Mouse (Mus musculus): ENCODE data around the gene Cnksr1.

The Cnksr1 gene

DNA sequence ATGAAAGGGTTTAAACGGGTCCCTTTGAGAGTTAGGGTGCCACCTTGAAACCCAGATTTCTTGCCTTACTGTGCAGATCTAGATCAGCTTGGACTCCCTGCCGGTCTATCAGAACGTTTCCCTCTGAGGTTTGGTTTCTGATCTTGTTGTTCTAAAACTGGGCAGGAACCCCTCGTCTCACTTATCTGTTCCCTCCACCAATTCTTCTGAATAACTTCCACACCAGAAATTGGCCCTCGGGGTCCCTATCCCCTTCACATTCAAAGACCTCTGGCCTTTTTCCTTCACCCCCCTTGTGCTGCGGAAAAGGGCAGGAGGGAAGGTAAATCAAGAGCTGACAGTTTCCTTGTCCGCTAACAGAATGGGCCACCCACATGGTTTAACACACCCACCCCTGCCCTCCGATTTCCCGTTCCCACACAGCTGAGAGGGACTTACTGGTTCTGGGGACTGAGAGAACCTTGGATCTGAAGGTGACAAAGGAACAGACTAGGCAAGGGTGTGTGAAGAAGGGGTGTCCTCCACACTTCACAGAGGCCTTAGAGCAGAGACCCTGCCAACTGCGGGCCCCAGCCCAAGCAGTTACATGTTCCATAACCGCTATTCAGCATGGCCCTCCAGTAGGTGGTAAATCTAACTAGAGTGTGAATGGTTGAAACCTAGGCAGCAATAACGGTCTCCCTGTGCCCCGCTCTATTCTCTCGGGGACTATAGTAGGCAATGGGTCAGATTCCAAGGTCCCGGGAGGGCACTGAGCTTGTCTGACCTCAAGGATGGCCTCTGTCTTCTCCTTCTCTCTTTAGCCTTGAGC is 14.9 kb upstream of the Cnksr1 start:
- DNase-seq = no peak

GRCm38 (mm10) chr4:134252131-134252910 is 14.1 kb upstream of the Cnksr1 start:
- DNase-seq = peak; percentile 38 to 41

GRCm38 (mm10) chr4:134251241-134252130 is 13.3 kb upstream of the Cnksr1 start:
- peak; percentile 64 to 67 for DNase-seq

- peak in 1 of 2 experiments; percentile 24 for DNase-seq
These were observed 12.7 kb upstream of the Cnksr1 start for GRCm38 (mm10) chr4:134250930-134251240.

DNA sequence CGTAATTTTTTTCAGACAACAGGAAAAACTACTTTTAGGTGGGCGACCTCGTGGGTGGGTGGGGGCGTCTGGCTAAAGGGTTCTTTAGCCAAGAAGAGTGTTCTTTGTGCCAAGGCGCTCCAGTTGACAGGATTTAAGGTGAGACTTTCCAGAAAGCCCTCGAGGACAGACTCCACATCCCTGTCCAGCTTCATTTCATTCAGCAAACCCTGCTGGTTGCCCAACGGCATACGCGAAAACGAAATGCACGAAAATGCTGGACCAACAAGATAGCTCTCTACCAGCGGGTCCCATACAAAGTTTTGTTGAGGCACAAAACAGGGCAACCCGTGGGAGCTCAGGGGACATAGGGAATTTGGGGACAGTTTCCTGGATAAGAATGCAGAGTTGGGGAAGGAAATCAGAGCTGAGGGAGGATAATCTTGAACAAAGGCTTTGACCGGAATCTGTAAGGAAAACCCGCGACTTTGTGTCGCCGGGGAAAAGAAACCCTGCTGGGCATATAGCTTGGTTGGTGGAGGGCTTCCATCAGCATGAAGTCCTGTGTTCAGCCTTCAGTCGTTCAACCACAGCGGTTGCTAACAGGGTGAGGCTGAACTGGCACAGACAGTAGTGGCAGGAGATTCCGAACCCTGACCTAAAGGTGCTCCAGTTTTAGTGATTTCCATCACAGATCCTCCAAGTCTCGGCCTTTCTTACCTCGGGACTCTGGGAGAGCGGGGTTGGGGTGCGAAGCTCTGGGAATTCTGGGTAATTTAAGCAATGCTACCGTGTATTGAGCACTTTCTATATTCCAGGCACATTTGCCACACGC is 12.1 kb upstream of the Cnksr1 start:
- DNase-seq = peak in 1 of 2 experiments; percentile 12

DNA sequence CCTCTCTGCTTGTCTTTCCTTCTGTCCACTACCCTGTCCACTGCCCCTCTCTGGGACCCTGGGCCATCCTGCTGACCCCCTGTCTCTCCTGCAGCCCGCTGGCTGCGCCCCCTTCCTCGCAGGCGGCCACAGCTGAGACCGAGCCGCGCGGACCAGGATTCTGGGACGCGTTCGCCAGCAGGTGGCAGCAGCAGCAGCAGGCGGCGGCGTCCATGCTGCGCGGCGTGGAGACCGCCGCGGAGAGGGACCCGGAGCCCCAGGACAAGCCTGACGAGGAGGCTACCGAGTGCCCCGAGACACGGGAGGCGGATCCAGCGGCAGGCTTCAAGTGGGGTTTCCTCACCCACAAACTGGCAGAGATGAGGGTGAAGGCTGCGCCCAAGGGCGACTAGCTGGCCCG is 11.5 kb upstream of the Cnksr1 start:
- peak; percentile 79 to 82 for DNase-seq

GRCm38 (mm10) chr4:134246719-134247258 is 8.6 kb upstream of the Cnksr1 start, which contains the start of gene Gm30191:
TSS of gene Gm30191 (plus strand) at chr4:134246935.
- peak; percentile 63 to 70 for DNase-seq

DNA sequence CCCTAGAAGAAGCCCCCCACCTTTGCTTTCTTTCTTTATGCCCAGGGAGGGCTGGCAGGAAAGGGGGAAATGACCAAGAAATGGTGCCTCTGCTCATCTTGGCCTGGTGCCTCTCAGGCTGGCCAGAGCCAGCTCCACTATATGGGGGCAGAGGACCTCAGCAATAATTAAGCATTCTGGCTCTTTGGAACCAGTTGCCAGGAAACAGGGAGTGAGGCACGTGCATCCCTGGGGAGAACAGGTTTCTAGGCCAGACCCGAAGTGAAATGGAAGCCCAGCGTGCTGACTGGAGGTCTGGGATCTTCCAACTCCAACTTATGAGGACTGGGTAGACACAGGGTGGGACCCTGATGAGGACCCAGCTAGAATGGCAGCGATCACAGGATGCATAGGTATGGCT is 8.1 kb upstream of the Cnksr1 start:
- DNase-seq = peak; percentile 59 to 73

- DNase-seq = peak; percentile 98 to 99
These were observed 7.1 kb upstream of the Cnksr1 start, which contains the start of gene Zfp593 for GRCm38 (mm10) chr4:134245148-134245843. TSS of gene Zfp593 (minus strand) at chr4:134245592.

DNA sequence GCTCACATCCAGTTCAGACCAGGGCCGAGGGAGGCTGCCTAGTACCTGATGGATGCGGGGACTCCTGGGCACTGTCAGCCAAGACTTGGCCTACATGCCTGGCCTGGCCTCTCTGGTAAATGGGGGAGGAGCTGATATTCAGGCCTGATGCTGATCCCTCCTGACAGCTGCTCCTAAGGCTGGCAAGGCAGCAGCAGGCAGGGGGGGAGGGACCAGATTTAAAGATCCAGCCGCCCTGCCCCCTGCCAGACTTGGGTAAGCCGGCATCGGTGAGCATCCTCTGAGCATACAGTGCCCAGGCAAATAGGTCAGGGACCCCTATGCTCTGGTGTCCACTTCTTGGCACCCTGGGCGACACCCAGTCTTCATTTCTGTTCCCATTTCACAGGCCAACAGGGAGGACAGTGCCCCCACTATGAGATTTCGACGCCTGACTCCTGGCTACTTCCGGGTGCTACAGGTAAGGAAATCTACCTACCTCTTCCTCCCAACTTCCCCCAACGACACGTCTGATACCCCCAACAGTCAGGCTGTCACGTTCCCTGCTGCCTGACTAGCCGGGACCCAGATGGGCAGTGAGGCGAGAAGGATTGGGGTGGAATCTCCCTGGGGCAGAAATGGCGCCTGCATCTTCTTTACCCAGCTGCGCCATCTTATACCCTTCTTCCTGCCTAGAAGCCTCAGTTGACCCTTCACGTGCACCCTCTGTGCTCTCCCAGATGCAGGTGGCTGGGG is 5.5 kb upstream of the Cnksr1 start, which contains the start of gene E130218I03Rik:
Gene E130218I03Rik, plus strand, starts transcription at position 147 of the 735 bp plus-strand sequence.
- DNase-seq = peak; percentile 67 to 79

DNA sequence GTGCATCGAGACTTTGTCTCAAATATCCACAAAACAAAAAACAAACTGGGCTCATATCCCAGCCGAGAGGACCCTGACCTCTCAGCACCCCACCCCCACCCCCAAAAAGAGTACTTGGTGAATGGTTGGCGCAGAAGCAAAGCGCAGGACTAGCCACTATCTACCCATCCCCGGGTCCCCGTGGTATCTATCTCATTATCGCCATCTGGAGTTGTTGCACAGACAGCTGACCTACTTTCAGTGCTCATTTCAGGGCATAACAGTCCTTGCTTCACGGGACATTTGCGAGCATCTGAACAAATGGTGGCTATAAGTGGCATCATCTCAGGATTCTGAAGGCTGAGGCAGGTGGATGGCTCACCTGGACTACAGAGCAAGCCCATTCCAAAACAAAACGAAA is 487 bp upstream of the Cnksr1 start:
- DNase-seq = peak in 1 of 2 experiments; percentile 37

DNA sequence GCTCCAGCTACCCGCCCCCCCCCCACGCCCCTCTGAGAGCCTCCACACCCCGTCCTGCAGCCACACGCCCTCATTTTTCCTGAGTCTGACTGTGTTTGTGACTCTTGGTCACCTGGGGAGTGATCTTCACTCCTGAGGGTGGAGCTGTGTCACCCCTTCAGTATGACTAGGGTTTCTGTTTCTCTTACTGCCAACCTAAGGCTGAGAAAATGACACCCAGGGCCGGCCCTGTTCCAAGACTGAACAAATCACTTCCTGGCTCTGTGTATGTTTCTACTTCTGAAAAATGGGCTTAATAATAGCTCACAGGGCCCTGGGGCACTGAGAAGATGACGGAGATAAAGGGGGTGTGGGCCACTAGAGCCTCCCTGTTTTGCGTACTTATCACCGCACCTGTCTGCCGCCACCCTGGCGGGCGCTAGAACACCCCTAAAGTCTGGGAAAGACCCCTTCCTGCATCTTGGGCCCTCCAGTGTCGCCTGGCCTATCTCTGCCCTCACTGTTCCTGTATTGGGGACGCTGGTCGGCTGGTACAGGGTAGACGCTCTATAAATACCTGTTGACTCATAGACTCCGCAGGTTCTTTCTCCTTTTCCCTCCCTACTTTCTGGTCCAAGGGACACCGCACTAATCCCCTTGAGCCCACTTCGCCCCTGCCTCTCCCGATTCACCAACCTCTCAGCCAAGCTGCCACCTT is 469 bp downstream of the Cnksr1 start:
- DNase-seq = no peak

DNA sequence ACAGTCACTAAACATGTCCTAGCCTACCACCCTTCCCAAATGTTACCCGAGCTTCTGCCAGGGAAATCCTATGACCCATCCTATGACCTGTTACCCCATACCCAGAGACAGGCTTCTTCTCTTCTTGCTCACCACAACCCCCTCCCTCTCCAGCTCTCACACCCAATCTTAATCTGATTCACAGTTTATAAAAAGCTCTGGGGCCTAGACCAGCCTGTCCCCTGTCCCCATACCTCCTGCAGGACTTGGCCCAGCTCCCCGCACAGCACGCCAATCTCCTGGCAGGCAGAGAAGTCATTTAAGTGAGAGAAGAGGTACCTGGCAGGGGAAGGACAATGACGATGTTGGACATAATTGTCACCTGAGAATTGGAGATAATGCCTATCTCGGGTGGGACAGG is 3.3 kb downstream of the Cnksr1 start:
- DNase-seq = peak in 1 of 2 experiments; percentile 10

DNA sequence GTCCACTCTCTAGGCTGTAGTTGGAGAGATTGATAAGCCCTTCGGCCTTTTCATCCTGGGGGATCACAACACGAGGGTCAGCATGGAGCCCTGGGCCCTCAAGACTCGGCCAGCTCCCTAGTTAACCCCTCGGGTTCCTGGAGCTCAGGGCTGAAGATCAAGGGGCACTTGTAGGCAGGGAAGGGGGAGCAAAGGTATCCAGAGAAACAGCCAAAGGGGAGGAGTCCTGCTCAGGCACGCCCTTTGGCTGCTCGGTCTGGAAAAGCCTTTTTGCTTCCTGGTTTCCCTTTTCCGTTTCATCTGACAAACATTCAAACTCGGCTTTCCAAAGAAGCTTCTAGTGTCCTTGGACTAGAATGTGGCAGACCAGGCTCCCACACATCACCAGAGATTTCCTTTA is 7.8 kb downstream of the Cnksr1 start:
- DNase-seq = no peak

- peak in 1 of 2 experiments; percentile 16 for DNase-seq
These were observed 11.0 kb downstream of the Cnksr1 start, which contains the start of gene Catsper4 for GRCm38 (mm10) chr4:134227194-134227593. TSS of gene Catsper4 (minus strand) at chr4:134227383.

DNA sequence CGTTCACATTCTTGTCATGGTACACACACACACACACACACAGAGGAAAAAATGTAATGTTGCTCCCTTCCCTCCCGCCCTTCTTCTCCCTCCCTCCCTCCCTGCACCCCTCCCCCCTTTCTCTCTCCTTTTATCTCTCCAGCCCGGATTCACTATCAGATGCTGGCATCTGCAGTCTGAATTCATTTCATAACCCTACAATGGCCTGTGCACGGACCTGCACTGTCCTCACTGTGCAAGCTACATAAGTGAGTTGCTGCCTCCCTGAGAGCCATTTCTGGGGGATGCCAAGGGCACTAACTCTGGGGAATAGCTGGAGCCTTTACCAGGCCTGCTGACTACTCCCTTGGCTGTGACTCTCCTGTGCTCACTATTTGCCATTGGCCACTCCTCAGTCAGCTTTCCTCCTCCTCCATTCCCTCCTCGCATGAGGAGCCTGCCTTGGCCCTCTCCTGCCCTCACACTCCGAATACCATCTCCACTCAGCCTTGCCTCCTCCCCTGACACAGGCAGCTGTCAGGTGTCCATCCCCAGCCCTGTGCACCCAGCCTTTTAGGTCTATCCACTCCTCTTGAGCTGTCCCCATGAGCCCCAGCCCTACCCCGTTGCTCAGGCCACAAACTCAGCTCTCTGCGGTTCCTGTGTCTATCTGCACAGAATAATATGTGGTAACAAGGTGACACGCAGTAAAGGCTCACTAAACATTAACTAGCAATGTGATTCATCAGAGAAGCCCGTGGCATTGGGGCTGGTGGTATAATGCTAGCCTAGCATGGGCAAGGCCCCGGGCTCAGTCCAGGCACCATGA is 15.2 kb downstream of the Cnksr1 start:
- DNase-seq = no peak

GRCm38 (mm10) chr4:134206488-134207053 is 31.6 kb downstream of the Cnksr1 start:
- DNase-seq = no peak

DNA sequence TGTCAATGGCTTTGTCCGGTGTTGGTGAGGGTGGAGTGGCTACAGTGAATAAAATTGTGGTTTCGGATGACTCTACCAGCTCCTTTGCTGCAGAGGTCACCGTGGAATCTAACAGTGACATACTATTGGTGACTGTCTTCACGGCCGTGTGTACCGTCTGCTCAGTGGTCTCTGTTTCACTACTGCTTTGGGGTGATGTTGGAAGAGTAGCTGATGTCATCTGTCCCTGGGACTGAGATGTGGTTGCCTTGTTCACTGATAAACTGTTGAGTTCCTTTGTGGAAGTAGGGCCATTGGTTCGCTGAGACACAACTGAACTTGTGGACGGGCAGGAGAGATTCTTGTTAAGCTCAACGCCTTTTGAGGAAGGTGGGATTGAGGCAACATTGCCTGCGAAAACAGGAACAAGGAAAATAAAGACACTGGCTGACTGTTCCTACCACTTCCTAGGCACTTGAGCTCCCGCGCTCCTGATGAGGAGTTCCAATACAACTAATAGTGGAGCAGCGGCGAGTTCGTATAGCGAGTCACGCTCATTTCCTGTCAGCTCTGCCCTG is 34.8 kb downstream of the Cnksr1 start:
- DNase-seq = no peak
